Comparison of ENCODE assay signal across 10 mouse cellular contexts in genomic region chr2:30653046-30653445, GRCm38 (mm10). TPM values are rescaled to one million over a fixed set of nuclear protein-coding genes. Genes with fewer than 3 reads are reported as not detected.
A peak's percentile ranks its signal among the peaks of the same experiment; 100 is the strongest.
DNase-seq lines count a peak whose midpoint lies in the region; ATAC-seq and TF ChIP-seq lines count a peak whose summit lies in the region.
"Had no signal": no experiment of that assay in that cellular context is flagged by ENCODE, and none has a peak within 500 bp of the region (broad histone marks: within the 10 kb centered on the region; RNA-seq: fewer than 3 reads in every experiment).

No protein-coding gene starts in this region.

- DNase-seq in layer of hippocampus, adult 2 months (ENCODE audit: low spot score in 2 of 2), result no peak
- DNase-seq in layer of hippocampus, adult 18-20 months (ENCODE audit: low spot score in 2 of 2), result no peak
- DNase-seq in forebrain, embryonic 11.5 days (ENCODE audit: low spot score), result no peak
- DNase-seq in intestine, embryonic 14.5 days (ENCODE audit: low spot score), result no peak
- no peak for DNase-seq in embryo, embryonic 10 days (ENCODE audit: low spot score)

- H3K4me3 ChIP-seq in layer of hippocampus, adult 2 months, result no peak overlapping the region
- H3K4me3 ChIP-seq in forebrain, embryonic 11.5 days (ENCODE audit: low read depth, low read length), result no peak overlapping the region
- H3K4me3 ChIP-seq in intestine, embryonic 14.5 days (ENCODE audit: low read depth, low read length), result no peak overlapping the region
- H3K4me3 ChIP-seq in neural tube, embryonic 14.5 days (ENCODE audit: low read depth, low read length), result no peak overlapping the region

- no peaks in the 10 kb centered on the region for H3K36me3 ChIP-seq in forebrain, embryonic 11.5 days (ENCODE audit: control insufficient read depth, insufficient read depth, low read length)
- H3K36me3 ChIP-seq in intestine, embryonic 14.5 days (ENCODE audit: control insufficient read depth, insufficient read depth, low read length), result no peaks in the 10 kb centered on the region
- H3K36me3 ChIP-seq in neural tube, embryonic 14.5 days (ENCODE audit: control insufficient read depth, insufficient read depth, low read length), result no peaks in the 10 kb centered on the region

- H3K9ac ChIP-seq in forebrain, embryonic 11.5 days (ENCODE audit: low read length), result peak overlapping the region; percentile 59; the same call in 1 of the 2 replicates
- peak overlapping the region; percentile 12; the same call in 1 of the 2 replicates for H3K9ac ChIP-seq in intestine, embryonic 14.5 days (ENCODE audit: low read length)
- H3K9ac ChIP-seq in neural tube, embryonic 14.5 days (replicated peaks; ENCODE audit: low read depth, low read length), result peak overlapping the region; percentile 46

- no peaks in the 10 kb centered on the region for H3K27me3 ChIP-seq in forebrain, embryonic 11.5 days (ENCODE audit: control insufficient read depth, insufficient read depth, low read length)
- no peaks in the 10 kb centered on the region for H3K27me3 ChIP-seq in intestine, embryonic 14.5 days (replicated peaks; ENCODE audit: control insufficient read depth, insufficient read depth, low read length)
- no peaks in the 10 kb centered on the region for H3K27me3 ChIP-seq in neural tube, embryonic 14.5 days (ENCODE audit: control insufficient read depth, insufficient read depth, low read length)

- H3K4me2 ChIP-seq in forebrain, embryonic 11.5 days (ENCODE audit: low read depth, low read length, severe bottlenecking), result no peak overlapping the region; the same call in 1 of the 2 replicates
- H3K4me2 ChIP-seq in intestine, embryonic 14.5 days (ENCODE audit: low read length), result peak overlapping the region; percentile 32
- no peak overlapping the region for H3K4me2 ChIP-seq in neural tube, embryonic 14.5 days (ENCODE audit: low read depth, low read length)

- peaks cover 34% of the 10 kb centered on the region for H3K4me1 ChIP-seq in forebrain, embryonic 11.5 days (replicated peaks; ENCODE audit: control insufficient read depth, insufficient read depth, low read length)
- peaks cover 46% of the 10 kb centered on the region for H3K4me1 ChIP-seq in intestine, embryonic 14.5 days (replicated peaks; ENCODE audit: control insufficient read depth, insufficient read depth, low read length)
- peaks cover 53% of the 10 kb centered on the region for H3K4me1 ChIP-seq in neural tube, embryonic 14.5 days (ENCODE audit: control insufficient read depth, insufficient read depth, low read length)

- H3K27ac ChIP-seq in layer of hippocampus, adult 2 months, result peak overlapping the region; percentile 100
- H3K27ac ChIP-seq in forebrain, embryonic 11.5 days (ENCODE audit: low read depth, low read length), result peak overlapping the region; percentile 82
- H3K27ac ChIP-seq in intestine, embryonic 14.5 days (ENCODE audit: low read depth), result peak overlapping the region; percentile 99
- peak overlapping the region; percentile 97 for H3K27ac ChIP-seq in neural tube, embryonic 14.5 days (ENCODE audit: low read depth, low read length)

- no peaks in the 10 kb centered on the region for H3K9me3 ChIP-seq in forebrain, embryonic 11.5 days (ENCODE audit: control insufficient read depth, low read length)
- peaks cover 4% of the 10 kb centered on the region; the same call in 1 of the 2 replicates for H3K9me3 ChIP-seq in intestine, embryonic 14.5 days (ENCODE audit: control insufficient read depth, low read length)
- H3K9me3 ChIP-seq in neural tube, embryonic 14.5 days (ENCODE audit: control insufficient read depth, low read length), result no peaks in the 10 kb centered on the region

- 63% methylated on average over 4 of the region's 4 CpGs for WGBS in forebrain, embryonic 11.5 days
- WGBS in intestine, embryonic 14.5 days, result 70% methylated on average over 4 of the region's 4 CpGs
- WGBS in neural tube, embryonic 14.5 days, result 66% methylated on average over 4 of the region's 4 CpGs

- ATAC-seq in forebrain, embryonic 11.5 days (replicated peaks; ENCODE audit: low FRiP score), result no peak
- peak; percentile 6; the same call in 1 of the 2 replicates for ATAC-seq in intestine, embryonic 14.5 days (replicated peaks; ENCODE audit: low FRiP score, low TSS enrichment, low read depth)
- ATAC-seq in neural tube, embryonic 14.5 days (ENCODE audit: low read depth), result no peak
- no peak for ATAC-seq in inflammation-experienced regulatory T-cells, adult 6 months
- no peak for ATAC-seq in megakaryocyte, adult 5-6 weeks (ENCODE audit: poor library complexity, severe bottlenecking)

- no peak for TF ChIP-seq CTCF in layer of hippocampus, adult 2 months (conservative IDR thresholded peaks at IDR 0.05)

RNA-seq across cellular contexts. Expression of gene Cstad, which starts 58.2 kb away (rescaled TPM):
- total RNA-seq in layer of hippocampus, adult 2 months (2021), result 10 to 100 TPM in 1 of 2 experiments, 1 to 10 TPM in 1; 7.8 to 11.3 TPM
- total RNA-seq in layer of hippocampus, adult 18-20 months (2021), result 1 to 10 TPM; 4.5 to 5.3 TPM
- polyA plus RNA-seq in forebrain, embryonic 11.5 days (2014; fragmentation: Nextera tagmentation; extraction: Ambion mirVana), result 0.57 and 0.71 TPM in 2 replicates
- 0.99 and 1.1 TPM in 2 replicates for polyA plus RNA-seq in intestine, embryonic 14.5 days (2014; fragmentation: Nextera tagmentation; extraction: Ambion mirVana)
- 1.2 and 1.3 TPM in 2 replicates for polyA plus RNA-seq in neural tube, embryonic 14.5 days (2014; fragmentation: Nextera tagmentation; extraction: Ambion mirVana)
- polyA plus RNA-seq in inflammation-experienced regulatory T-cells, adult 6 months (2017; shearing (Covaris generic)), result 1 to 10 TPM; 3.0 to 8.3 (median 4.3) TPM
- 0.27 and 0.60 TPM in 2 replicates for total RNA-seq in megakaryocyte, adult 5-6 weeks (2015)
- total RNA-seq in megakaryocyte, adult 5-6 weeks (2017), result not detected in 2 replicates
- total RNA-seq: MEL had no signal
- polyA plus RNA-seq: liver, adult 2 months had no signal
